Mouse (Mus musculus) liver, embryonic 14.5 days (tissue): Measurements from ENCODE around the gene Cfap54. TPM values are rescaled to one million over a fixed set of nuclear protein-coding genes. Genes with fewer than 3 reads are reported as not detected.

Experiments used
- ATAC-seq: fragments of 200-750 bp; cut with Nextera tagmentation; 2 replicates; pipeline ENCODE4 v1.8.0; 2017; ENCODE audit warnings: moderate number of reproducible peaks, mild to moderate bottlenecking, moderate library complexity; ENCODE audit not compliant: insufficient read depth
- DNase-seq, 3 experiments: peaks; one replicate each; pipeline ENCODE4 v3.0.0-alpha.2; 2012 to 2013; ENCODE audit warnings: low read depth in 3 of 3, low spot score in 3 of 3
- H3K27ac ChIP-seq: fragments of 300-500 bp; sonication (generic); 2 replicates; pipeline ENCODE4 v1.5.1; 2014; ENCODE audit warnings: moderate library complexity, mild to moderate bottlenecking, control low read depth, inconsistent platforms
- H3K27me3 ChIP-seq: fragments of 300-500 bp; sonication (generic); 2 replicates; pipeline ENCODE4 v1.6.1; 2014; ENCODE audit warnings: mild to moderate bottlenecking, low read length, moderate library complexity; ENCODE audit not compliant: control insufficient read depth, insufficient read depth
- H3K36me3 ChIP-seq: fragments of 300-500 bp; sonication (generic); replicated peaks from 2 replicates; pipeline ENCODE4 v1.6.1; 2014; ENCODE audit warnings: low read depth; ENCODE audit not compliant: control insufficient read depth, insufficient read depth
- H3K4me1 ChIP-seq, 2 experiments: fragments of 200-500 bp in 1 of 2; fragments of 300-500 bp in 1 of 2; sonication (generic) in 1 of 2; replicated peaks; 2 replicates each; pipeline ENCODE4 v1.6.1; 2012 to 2014; ENCODE audit warnings: antibody characterized with exemption in 1 of 2, inconsistent platforms in 1 of 2, low read length in 1 of 2; ENCODE audit not compliant: control insufficient read depth in 2 of 2, insufficient read depth in 2 of 2
- H3K4me2 ChIP-seq: fragments of 300-500 bp; sonication (generic); 2 replicates; pipeline ENCODE4 v1.6.1; 2014; ENCODE audit warnings: low read depth, mild to moderate bottlenecking, control low read depth, moderate library complexity
- H3K4me3 ChIP-seq, 2 experiments: fragments of 200-500 bp in 1 of 2; fragments of 300-500 bp in 1 of 2; sonication (generic) in 1 of 2; 2 replicates each; pipeline ENCODE4 v1.5.1; 2012 to 2014; ENCODE audit warnings: low read depth in 2 of 2, low read length in 2 of 2, mild to moderate bottlenecking in 2 of 2, control low read depth in 1 of 2, inconsistent platforms in 1 of 2, moderate library complexity in 1 of 2; ENCODE audit not compliant: insufficient read depth in 1 of 2
- H3K9ac ChIP-seq: fragments of 300-500 bp; sonication (generic); replicated peaks from 2 replicates; pipeline ENCODE4 v1.6.1; 2014; ENCODE audit warnings: mild to moderate bottlenecking, control low read depth, moderate library complexity
- H3K9me3 ChIP-seq: fragments of 300-500 bp; sonication (generic); 2 replicates; pipeline ENCODE4 v1.6.1; 2016; ENCODE audit warnings: low read length, mixed read lengths; ENCODE audit not compliant: control insufficient read depth
- CTCF ChIP-seq: IDR thresholded peaks from 2 replicates; pipeline ENCODE4 v1.5.1; 2016; ENCODE audit warnings: antibody characterized with exemption, low read depth, control low read depth
- EP300 ChIP-seq: IDR thresholded peaks from 2 replicates; pipeline ENCODE4 v1.6.1; 2016; ENCODE audit warnings: antibody characterized with exemption, low read depth
- WGBS: fragments of 180-500 bp; shearing (Covaris S2); extraction: QIAGEN DNeasy Blood & Tissue Kit; methylation state at CpG from one replicate; pipeline ENCODE4 v1.1.7; 2014; ENCODE audit not compliant: insufficient replicate concordance; 5-methylcytosine and 5-hydroxymethylcytosine counted together
- polyA plus RNA-seq, 2 experiments: library from polyadenylated mRNA; depleted of rRNA in 1 of 2; stranded (reverse) in 1 of 2; unstranded in 1 of 2; fragments of >200 nt; fragmentation: Nextera tagmentation in 1 of 2; extraction: Ambion mirVana in 1 of 2; gene quantifications; 2 replicates each; pipeline versions ENCODE4 v1.2.1 to v1.2.3; 2012 to 2014

The Cfap54 gene
- polyA plus RNA-seq, 2 experiments = 0.06 to 0.11 TPM

- DNase-seq (no peak), ATAC-seq (no peak)
- Histone ChIP-seq H3K9me3 (no peaks in the 10 kb centered on the region), H3K4me1 (no peaks in the 10 kb centered on the region), H3K27me3 (no peaks in the 10 kb centered on the region), H3K27ac (no peak overlapping the region), H3K9ac (no peak overlapping the region), H3K36me3 (no peaks in the 10 kb centered on the region), H3K4me2 (no peak overlapping the region), H3K4me3 (no peak overlapping the region)
- TF ChIP-seq EP300 (no peak), CTCF (no peak)
- 72% methylated on average over 9 of the region's 9 CpGs for WGBS
Measured at GRCm38 (mm10) chr10:92840980-92841379, 240.4 kb downstream of the Cfap54 start.

GRCm38 (mm10) chr10:92837572-92837971, 243.8 kb downstream of the Cfap54 start:
- WGBS = 71% methylated on average over 5 of the region's 5 CpGs
- Histone ChIP-seq H3K36me3 (no peaks in the 10 kb centered on the region), H3K4me1 (no peaks in the 10 kb centered on the region), H3K4me3 (no peak overlapping the region), H3K27ac (no peak overlapping the region), H3K9ac (no peak overlapping the region), H3K4me2 (no peak overlapping the region), H3K9me3 (no peaks in the 10 kb centered on the region), H3K27me3 (no peaks in the 10 kb centered on the region)
- DNase-seq (no peak), ATAC-seq (no peak)
- no peak for TF ChIP-seq EP300

- H3K4me2 ChIP-seq = no peak overlapping the region
- H3K4me3 ChIP-seq = no peak overlapping the region
- WGBS = 52% methylated on average over 2 of the region's 2 CpGs
- DNase-seq (no peak), ATAC-seq (no peak)
- no peaks in the 10 kb centered on the region for H3K27me3 ChIP-seq
- H3K9me3 ChIP-seq = no peaks in the 10 kb centered on the region
- no peaks in the 10 kb centered on the region for H3K36me3 ChIP-seq
- H3K9ac ChIP-seq = no peak overlapping the region
- TF ChIP-seq CTCF = no peak
- no peak for TF ChIP-seq EP300
- no peak overlapping the region for H3K27ac ChIP-seq
- no peaks in the 10 kb centered on the region for H3K4me1 ChIP-seq
Measured at GRCm38 (mm10) chr10:92837045-92837444, 244.4 kb downstream of the Cfap54 start.

- no peaks in the 10 kb centered on the region for H3K36me3 ChIP-seq
- 60% methylated on average over 4 of the region's 4 CpGs for WGBS
- TF ChIP-seq CTCF = no peak
- DNase-seq = no peak
- no peak overlapping the region for H3K4me3 ChIP-seq
- no peak overlapping the region for H3K9ac ChIP-seq
- H3K27ac ChIP-seq = no peak overlapping the region
- H3K4me1 ChIP-seq = no peaks in the 10 kb centered on the region
- no peak for ATAC-seq
- no peaks in the 10 kb centered on the region for H3K9me3 ChIP-seq
- no peaks in the 10 kb centered on the region for H3K27me3 ChIP-seq
- H3K4me2 ChIP-seq = no peak overlapping the region
Measured at GRCm38 (mm10) chr10:92821499-92821898, 259.9 kb downstream of the Cfap54 start.

GRCm38 (mm10) chr10:92818190-92818589, 263.2 kb downstream of the Cfap54 start:
- Histone ChIP-seq H3K9ac (no peak overlapping the region), H3K9me3 (no peaks in the 10 kb centered on the region), H3K4me1 (no peaks in the 10 kb centered on the region), H3K27ac (no peak overlapping the region), H3K4me2 (no peak overlapping the region), H3K27me3 (no peaks in the 10 kb centered on the region), H3K4me3 (no peak overlapping the region), H3K36me3 (no peaks in the 10 kb centered on the region)
- no peak for DNase-seq
- ATAC-seq = no peak
- TF ChIP-seq EP300 = no peak
- TF ChIP-seq CTCF = no peak
- 39% methylated on average over 5 of the region's 5 CpGs for WGBS
